Mouse (Mus musculus) inflammation-experienced regulatory T-cells, adult 6 months (primary cell): Measurements from ENCODE around the gene B4galnt4. TPM values are rescaled to one million over a fixed set of nuclear protein-coding genes. Genes with fewer than 3 reads are reported as not detected.

Experiments used
- ATAC-seq: one replicate; pipeline ENCODE4 v1.8.0; 2017
- polyA plus RNA-seq, 3 experiments: library from polyadenylated mRNA; unstranded; fragments of 100-300 nt; shearing (Covaris generic); gene quantifications; one replicate each; pipeline ENCODE4 v1.2.1; 2017

B4galnt4 gene
- polyA plus RNA-seq, 3 experiments from 2014 or later, result 11.1 to 13.1 (median 12.5) TPM

DNA sequence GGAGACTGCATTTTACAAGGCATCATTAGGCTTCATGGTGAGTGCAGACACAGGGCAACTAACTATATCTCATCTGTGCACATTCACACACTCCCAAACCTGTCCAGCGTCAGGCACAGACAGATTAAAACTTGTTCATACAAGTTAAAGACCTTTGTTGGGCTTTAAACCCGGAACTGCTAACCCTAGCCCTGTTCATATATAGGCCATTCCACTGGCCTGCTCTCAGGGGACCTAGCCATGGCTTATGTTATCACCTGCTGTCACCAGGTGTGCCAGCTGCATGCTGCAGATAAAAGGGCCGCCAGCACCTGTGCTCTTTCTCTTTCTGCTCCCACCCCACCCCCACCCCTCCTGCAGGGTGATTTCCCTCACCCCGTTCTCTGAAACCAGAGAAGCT, 18.4 kb upstream of the B4galnt4 start:
- no peak for ATAC-seq

DNA sequence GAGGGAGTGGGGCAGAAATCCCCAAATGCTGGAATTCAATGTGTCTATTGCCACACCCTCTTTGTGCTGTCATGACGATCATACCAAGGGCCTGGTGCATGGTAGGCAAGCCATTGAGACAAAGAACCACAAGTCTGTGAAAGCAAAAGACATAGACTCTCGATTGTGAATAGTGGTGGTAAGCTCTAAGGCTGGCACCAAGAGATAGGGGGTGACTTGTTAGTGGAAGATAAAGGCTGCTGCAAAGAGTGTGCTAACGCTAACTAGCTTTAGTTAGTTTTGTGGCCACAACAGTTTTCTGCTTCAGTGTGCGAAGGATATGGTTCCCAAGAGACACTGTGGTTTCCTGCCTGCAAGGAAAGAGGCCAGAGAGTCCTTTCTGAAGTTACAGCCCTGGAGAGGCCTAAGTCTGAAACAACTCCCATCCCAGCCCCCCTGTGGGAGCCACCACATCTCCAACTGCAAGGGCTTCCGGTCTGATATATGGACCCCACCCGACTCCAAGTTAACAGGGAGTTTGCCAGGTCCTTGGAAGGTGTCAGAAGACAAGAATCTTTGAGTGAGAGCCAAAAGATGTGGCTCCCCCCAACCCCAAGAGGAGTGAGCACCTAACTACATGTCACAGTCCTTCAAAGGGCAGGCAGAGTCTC, 13.8 kb upstream of the B4galnt4 start:
- ATAC-seq, result no peak

DNA sequence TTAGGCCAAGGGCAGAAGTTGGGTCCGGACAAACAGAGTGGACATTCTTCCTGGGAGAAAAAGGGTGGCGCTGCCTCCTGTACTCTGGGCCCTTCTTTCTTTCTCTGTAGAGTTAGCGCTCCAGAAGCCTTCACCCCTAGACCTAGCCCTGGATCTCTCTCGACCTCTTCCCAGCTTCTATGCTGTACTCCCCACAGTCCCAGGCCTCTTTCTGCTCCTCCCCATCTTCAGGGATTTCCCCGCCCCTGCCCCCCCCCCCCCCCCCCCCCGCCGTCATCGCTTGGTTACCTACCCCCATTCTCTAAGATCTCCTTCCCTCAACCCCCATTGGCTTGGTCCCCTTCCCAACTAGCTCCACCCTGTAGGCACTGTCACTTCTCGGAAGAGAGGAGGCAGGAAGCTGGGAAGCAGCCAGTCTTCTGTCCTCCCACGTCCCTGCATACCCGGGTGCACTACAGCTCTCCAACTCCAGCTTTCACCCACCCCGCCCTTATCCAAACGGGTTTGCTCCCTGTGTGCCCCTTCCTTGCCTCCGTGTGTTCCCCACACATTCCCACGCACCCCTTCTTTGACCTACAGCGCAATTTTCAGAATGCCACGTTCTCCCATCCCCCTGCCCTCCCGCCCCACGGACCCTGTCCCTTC, 13.2 kb upstream of the B4galnt4 start:
- peak; percentile 37 for ATAC-seq

GRCm38 (mm10) chr7:141048226-141049218, 12.4 kb upstream of the B4galnt4 start:
- ATAC-seq, result peak; percentile 87

DNA sequence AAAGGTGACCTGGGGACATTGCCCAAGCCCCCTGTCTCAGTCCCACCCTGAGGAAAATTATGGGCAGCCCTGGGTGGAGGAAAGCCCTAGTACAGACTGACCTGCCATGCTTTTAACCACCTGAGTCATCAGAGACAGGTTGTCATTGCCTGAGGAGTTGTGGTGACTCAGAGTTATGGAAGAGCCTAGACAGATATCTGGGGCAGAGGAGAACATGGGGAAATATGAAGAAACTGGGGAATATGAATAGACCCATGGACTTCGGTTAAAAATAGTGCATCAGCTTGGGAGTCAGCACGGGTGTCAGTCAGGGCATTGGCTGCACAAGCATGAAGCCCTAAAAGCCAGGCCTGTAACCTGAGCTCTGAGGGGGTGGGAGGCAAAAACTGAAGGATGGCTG, 11.6 kb upstream of the B4galnt4 start:
- no peak for ATAC-seq

GRCm38 (mm10) chr7:141051060-141051685, 9.7 kb upstream of the B4galnt4 start:
- ATAC-seq, result no peak

GRCm38 (mm10) chr7:141052016-141052415, 8.9 kb upstream of the B4galnt4 start:
- no peak for ATAC-seq

DNA sequence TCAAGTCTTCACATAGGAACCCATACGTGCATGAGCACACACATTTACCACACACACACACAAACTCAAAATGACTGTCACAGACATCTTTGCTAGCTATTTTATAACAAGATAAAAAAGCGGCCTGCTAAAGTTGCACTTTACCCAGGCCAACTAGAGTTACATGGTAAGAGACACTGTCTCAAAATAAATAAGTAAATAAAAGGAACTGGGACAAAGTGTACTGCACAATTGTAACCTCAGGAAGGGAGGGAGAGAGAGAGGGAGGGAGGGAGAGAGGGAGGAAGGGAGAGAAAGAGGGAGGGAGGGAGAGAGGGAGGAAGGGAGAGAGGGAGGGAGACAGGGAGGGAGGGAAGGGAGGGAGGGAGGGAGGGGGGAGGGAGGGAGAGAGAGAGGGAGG, 8.5 kb upstream of the B4galnt4 start:
- ATAC-seq, result no peak

- no peak for ATAC-seq
Measured at GRCm38 (mm10) chr7:141055785-141056184, 5.1 kb upstream of the B4galnt4 start.

DNA sequence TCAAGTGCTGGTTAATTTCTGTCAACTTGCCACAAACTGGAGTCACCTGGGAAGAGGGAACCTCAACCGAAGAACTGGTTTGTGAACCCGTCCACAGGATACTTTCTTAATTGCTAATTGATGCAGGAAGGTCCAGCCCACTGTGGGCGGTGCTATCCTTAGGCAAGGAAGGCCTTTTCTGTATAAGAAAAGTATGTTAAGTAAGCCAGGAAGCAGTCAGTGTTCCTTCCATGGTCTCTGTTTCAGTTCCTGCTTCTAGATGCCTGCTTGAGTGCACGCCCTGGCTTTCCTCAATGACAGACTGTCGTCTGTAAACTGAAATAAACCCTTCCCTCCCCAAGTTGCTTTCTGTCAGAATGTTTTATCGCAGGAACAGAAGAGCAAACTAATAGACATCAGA, 3.9 kb upstream of the B4galnt4 start:
- no peak for ATAC-seq

- no peak for ATAC-seq
Measured at GRCm38 (mm10) chr7:141057541-141057940, 3.4 kb upstream of the B4galnt4 start.

GRCm38 (mm10) chr7:141058601-141059341, 2.1 kb upstream of the B4galnt4 start:
- ATAC-seq, result peak; percentile 70

- no peak for ATAC-seq
Measured at GRCm38 (mm10) chr7:141059929-141060328, 975 bp upstream of the B4galnt4 start.

DNA sequence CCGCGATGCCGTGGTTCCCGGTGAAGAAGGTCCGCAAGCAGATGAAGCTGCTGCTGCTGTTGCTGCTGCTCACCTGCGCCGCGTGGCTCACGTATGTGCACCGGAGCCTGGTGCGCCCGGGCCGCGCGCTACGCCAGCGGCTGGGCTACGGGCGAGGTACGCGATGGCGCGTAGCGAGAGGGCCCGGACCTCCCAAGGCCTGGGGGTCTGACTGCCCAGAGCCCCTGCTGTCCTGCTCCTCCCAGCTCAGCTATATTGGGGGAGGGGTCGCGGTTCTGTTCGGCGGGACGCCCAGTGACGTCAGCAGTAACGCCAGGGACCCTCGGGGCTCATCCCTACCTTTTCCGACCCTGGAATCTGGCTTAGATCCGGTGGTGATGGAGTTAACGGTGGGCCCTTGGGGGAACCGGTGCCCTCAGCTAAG, 377 bp downstream of the B4galnt4 start:
- ATAC-seq, result no peak

DNA sequence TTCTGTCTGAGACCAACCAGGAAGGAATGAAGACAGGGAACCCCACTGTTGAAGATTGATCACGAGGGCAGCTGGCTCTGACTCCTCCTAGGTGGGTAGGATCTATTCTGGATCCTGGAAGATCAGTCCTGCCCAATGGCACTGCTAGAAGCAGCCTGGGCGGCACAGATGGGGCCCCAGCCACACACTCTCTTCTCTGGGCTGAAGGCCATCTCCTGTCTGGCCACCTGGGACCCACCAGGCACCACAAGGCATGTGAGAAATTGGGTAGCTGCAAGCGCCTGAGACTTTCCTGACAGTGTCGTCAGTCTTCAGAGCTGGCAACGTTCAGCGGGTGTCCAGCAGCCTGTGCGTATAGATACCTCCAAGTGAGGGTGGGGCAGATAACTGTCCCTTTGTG, 1.6 kb downstream of the B4galnt4 start:
- ATAC-seq, result no peak

DNA sequence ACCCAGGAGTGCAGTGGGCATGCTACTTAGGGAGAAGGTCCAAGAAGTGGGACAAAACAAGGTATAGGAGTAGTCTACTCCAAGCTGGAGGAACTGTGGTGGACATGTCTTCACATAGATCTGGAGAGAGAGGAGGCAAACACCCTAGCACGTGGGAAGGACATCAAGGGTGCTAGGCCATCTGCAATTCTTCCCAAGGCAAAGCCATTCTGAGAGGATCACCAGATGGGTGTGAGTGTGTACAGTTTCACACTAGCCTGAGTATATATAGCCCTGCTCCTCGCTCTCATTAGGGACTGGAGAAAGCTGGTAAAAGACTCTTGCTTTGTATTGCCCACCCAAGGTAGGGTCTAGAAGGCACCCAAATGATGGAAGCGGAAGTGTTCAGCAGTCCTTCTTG, 2.4 kb downstream of the B4galnt4 start:
- ATAC-seq, result no peak

DNA sequence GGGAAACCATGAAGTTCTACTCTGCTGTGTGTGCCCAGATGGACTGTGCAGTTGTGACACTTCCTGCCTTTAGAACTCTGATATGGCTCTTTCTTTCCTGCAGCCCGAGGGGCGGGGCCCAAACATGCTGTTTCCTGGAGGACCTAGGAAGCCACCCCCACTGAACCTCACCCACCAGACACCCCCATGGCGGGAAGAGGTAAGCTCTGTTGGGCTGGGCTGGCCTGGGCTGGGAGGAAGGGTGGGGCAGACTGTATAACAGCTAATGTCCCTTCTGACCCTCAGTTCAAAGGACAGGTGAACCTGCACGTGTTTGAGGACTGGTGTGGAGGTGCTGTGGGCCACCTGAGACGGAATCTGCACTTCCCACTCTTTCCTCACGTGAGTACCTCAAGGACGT, 3.3 kb downstream of the B4galnt4 start:
- ATAC-seq, result peak; percentile 60

DNA sequence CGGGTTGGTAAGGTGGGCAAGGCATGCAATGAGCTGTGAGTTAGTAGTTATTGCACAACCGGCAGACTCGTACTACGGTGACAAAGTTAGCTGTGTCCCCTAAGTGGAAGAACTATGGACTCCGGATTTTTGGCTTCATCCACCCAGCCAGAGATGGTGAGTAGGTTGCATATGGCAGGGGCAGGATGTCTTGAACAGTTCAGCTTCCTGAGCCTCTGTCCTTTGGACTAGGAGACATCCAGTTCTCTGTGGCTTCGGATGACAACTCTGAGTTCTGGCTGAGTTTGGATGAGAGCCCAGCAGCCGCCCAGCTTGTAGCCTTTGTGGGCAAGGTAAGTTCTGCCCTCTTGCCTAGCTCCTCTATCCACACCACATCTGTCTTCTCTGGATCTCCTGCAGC, 3.7 kb downstream of the B4galnt4 start:
- ATAC-seq, result no peak

DNA sequence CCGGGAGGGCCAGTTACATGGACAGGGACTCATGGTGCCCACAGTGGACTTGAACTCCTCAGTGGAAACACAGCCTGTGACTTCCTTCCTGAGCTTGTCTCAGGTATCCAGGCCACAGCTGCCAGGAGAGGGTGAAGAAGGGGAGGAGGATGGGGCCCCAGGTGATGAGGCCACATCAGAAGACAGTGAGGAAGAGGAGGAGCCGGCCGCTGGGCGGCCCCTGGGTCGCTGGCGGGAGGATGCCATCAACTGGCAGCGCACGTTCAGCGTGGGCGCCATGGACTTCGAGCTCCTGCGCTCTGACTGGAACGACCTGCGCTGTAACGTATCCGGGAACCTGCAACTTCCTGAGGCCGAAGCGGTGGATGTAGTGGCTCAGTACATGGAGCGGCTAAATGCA, 7.4 kb downstream of the B4galnt4 start:
- ATAC-seq, result no peak

DNA sequence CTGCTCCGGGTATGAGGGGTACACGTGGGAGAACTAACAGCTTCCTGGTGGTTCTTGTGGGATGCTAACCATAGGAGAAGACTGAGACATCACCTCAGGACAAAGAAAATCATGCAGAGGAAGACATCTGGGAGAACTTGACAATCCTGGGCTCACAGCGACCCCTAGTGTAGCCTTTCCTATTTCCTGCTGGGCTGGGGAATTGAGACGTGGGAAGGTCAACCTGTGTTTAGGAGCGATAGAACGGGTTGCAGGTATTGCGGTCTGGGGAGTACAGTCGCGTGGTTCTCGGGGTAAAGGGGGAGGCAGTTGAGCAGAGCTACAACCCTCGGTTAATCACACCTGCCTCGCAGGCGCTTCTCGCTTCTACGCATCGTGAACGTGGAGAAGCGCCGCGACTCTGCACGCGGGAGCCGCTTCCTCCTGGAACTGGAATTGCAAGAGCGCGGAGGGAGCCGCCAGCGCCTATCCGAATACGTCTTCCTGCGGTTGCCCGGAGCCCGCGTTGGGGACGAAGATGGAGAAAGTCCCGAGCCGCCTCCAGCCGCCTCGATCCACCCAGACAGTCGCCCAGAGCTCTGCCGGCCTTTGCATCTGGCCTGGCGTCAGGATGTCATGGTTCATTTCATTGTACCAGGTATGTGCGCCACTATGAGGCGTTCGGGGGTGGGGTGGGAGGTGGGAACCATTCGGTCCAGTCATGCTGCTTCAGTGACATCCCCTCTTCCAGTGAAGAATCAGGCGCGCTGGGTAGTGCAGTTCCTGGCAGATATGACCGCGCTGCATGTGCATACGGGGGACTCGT, 9.4 kb downstream of the B4galnt4 start:
- no peak for ATAC-seq
